Mouse (Mus musculus) embryo, embryonic 11 days (tissue): Measurements from ENCODE around the gene Sema4d.
"Not testable (repeated sequence)": the region's sequence is repeated elsewhere in the genome, so short reads cannot be mapped to it uniquely, and the experiment has no call there.

ENCODE experiments used
- DNase-seq: peaks from one replicate; pipeline ENCODE4 v3.0.0-alpha.2; 2015

Gene Sema4d

GRCm38 (mm10) chr13:51793425-51793891, at the start of gene Sema4d:
Gene Sema4d, minus strand, starts transcription at chr13:51793747.
- DNase-seq, result peak; percentile 93

GRCm38 (mm10) chr13:51843298-51843697, 49.8 kb upstream of the Sema4d start:
- DNase-seq, result no peak

- DNase-seq, result peak; percentile 39
Observed at GRCm38 (mm10) chr13:51842773-51843172, 49.2 kb upstream of the Sema4d start.

- peak; percentile 70 for DNase-seq
Observed at GRCm38 (mm10) chr13:51842191-51842590, 48.6 kb upstream of the Sema4d start.

GRCm38 (mm10) chr13:51841541-51842115, 48.1 kb upstream of the Sema4d start:
- DNase-seq, result peak; percentile 50

GRCm38 (mm10) chr13:51840702-51841101, 47.2 kb upstream of the Sema4d start:
- no peak for DNase-seq

- DNase-seq, result peak; percentile 81
Observed at GRCm38 (mm10) chr13:51839250-51840026, 45.9 kb upstream of the Sema4d start.

- DNase-seq, result no peak
Observed at GRCm38 (mm10) chr13:51837402-51837801, 43.9 kb upstream of the Sema4d start.

- not testable (repeated sequence) for DNase-seq
Observed at GRCm38 (mm10) chr13:51835208-51835607, 41.7 kb upstream of the Sema4d start.

GRCm38 (mm10) chr13:51834520-51834919, 41.0 kb upstream of the Sema4d start:
- no peak for DNase-seq

GRCm38 (mm10) chr13:51834024-51834423, 40.5 kb upstream of the Sema4d start:
- not testable (repeated sequence) for DNase-seq

GRCm38 (mm10) chr13:51833611-51834010, 40.1 kb upstream of the Sema4d start:
- DNase-seq, result peak; percentile 47

- no peak for DNase-seq
Observed at GRCm38 (mm10) chr13:51832491-51832890, 38.9 kb upstream of the Sema4d start.

- DNase-seq, result peak; percentile 49
Observed at GRCm38 (mm10) chr13:51830744-51831450, 37.4 kb upstream of the Sema4d start.

- peak; percentile 36 for DNase-seq
Observed at GRCm38 (mm10) chr13:51823822-51824495, 30.4 kb upstream of the Sema4d start.

- no peak for DNase-seq
Observed at GRCm38 (mm10) chr13:51821988-51822387, 28.4 kb upstream of the Sema4d start.

GRCm38 (mm10) chr13:51819351-51819750, 25.8 kb upstream of the Sema4d start:
- DNase-seq, result no peak

GRCm38 (mm10) chr13:51818944-51819326, 25.4 kb upstream of the Sema4d start:
- no peak for DNase-seq

- no peak for DNase-seq
Observed at GRCm38 (mm10) chr13:51818170-51818943, 24.8 kb upstream of the Sema4d start.

GRCm38 (mm10) chr13:51816559-51817041, 23.1 kb upstream of the Sema4d start:
- no peak for DNase-seq

- no peak for DNase-seq
Observed at GRCm38 (mm10) chr13:51815865-51816504, 22.4 kb upstream of the Sema4d start.

- no peak for DNase-seq
Observed at GRCm38 (mm10) chr13:51814646-51815045, 21.1 kb upstream of the Sema4d start.
